Mouse (Mus musculus): ENCODE results near the gene Rpl10a. TPM values are rescaled to one million over a fixed set of nuclear protein-coding genes. Genes with fewer than 3 reads are reported as not detected.
A peak's percentile ranks its signal among the peaks of the same experiment; 100 is the strongest.
"Not testable (repeated sequence)": the region's sequence is repeated elsewhere in the genome, so short reads cannot be mapped to it uniquely, and the experiment has no call there.

Gene Rpl10a
- polyA plus RNA-seq, 1 experiment from 2014 or later, result 616 TPM

DNA sequence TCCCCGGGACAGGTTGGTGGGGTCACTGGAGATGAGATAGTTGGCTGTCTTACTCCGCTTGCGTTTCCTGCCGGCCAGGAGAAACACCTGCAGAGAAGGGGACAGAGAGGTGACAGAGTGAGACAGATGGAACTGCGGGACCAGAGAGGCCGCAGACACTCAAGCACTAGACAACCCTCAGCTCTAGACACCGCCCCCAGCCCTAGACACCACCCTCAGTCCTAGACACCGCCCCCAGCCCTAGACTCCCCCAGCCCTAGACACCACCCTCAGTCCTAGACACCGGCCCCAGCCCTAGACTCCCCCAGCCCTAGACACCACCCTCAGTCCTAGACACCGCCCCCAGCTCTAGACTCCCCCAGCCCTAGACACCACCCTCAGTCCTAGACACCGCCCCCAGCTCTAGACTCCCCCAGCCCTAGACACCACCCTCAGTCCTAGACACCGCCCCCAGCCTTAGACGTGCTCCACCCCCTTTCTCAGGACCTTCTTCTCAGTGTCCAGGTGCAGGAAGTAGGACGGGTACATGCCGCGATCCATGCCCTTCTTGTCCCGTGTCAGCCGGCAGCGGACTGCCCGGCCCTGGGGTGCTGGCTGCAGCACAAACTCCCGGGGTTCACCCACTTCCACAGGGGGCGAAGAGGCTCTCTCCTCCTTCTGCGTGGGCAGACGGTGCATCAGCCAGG, 30.4 kb downstream of the Rpl10a start:
- H3K9me3 ChIP-seq (ENCODE audit: control insufficient read depth, low read length); H3K4me2 ChIP-seq (ENCODE audit: low read depth, severe bottlenecking); H3K27ac ChIP-seq (replicated peaks; ENCODE audit: low read depth, low read length); DNase-seq (ENCODE audit: low spot score); H3K36me3 ChIP-seq (ENCODE audit: control insufficient read depth, insufficient read depth, low read length); H3K9ac ChIP-seq (ENCODE audit: low read length); ATAC-seq (ENCODE audit: insufficient number of reproducible peaks, low FRiP score, low TSS enrichment, low read depth); H3K4me3 ChIP-seq (ENCODE audit: low read depth, low read length); H3K4me1 ChIP-seq (ENCODE audit: control insufficient read depth, insufficient read depth, low read length): not testable (repeated sequence)
- 12% methylated on average over 24 of the region's 24 CpGs for WGBS
- H3K27me3 ChIP-seq (ENCODE audit: control insufficient read depth, insufficient read depth, low read length), result peaks cover 20% of the 10 kb centered on the region

DNA sequence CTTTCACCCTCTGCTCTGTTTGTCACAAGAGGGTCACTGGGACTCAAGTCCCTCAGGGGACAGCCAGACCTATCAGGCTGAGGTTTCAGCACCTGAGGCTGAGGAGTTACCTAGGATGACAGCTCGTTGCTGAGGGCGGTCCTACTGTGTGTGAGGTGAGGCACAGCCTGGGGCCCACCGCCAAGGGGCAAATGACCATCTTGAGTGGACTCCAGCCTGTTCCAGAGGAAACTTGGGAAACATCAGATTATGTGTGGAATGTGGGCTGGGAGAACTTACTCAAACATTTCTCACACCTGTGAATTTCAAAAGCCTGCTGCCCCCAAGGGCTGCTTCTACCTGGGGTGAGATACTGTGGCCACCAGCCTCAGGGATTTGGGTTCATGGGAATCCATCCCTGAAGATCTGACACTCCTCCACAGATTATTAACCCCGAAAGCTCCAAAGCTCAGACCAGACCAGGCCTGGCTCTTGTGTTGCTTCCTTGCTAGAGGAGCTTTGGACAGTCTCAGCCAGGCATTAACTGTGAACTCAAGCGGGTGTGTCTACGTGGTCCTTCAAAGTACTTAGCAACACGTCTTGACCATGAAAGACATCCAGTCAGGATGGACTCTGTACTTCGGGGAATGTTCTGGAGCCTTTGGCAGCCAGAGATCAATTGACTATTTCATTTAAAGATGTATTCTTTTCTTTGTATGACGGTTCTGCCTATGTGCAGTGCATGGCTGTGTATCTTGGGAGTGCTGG, 32.4 kb downstream of the Rpl10a start:
- Histone ChIP-seq H3K36me3 (ENCODE audit: control insufficient read depth, insufficient read depth, low read length) (no peaks in the 10 kb centered on the region; the same call in 1 of the 2 replicates), H3K4me3 (ENCODE audit: low read depth, low read length) (no peak overlapping the region), H3K27ac (replicated peaks; ENCODE audit: low read depth, low read length) (no peak overlapping the region), H3K4me1 (ENCODE audit: control insufficient read depth, insufficient read depth, low read length) (peaks cover 12% of the 10 kb centered on the region), H3K27me3 (ENCODE audit: control insufficient read depth, insufficient read depth, low read length) (peaks cover 37% of the 10 kb centered on the region), H3K4me2 (ENCODE audit: low read depth, severe bottlenecking) (no peak overlapping the region), H3K9me3 (ENCODE audit: control insufficient read depth, low read length) (no peaks in the 10 kb centered on the region), H3K9ac (ENCODE audit: low read length) (no peak overlapping the region)
- 83% methylated on average over 9 of the region's 9 CpGs for WGBS
- ATAC-seq (ENCODE audit: insufficient number of reproducible peaks, low FRiP score, low TSS enrichment, low read depth), result no peak
- DNase-seq (ENCODE audit: low spot score), result no peak

- DNase-seq (ENCODE audit: low spot score), result no peak
- no peak for ATAC-seq (ENCODE audit: insufficient number of reproducible peaks, low FRiP score, low TSS enrichment, low read depth)
- H3K4me3 ChIP-seq (ENCODE audit: low read depth, low read length), result peak overlapping the region; percentile 16
- WGBS, result 29% methylated on average over 11 of the region's 11 CpGs
- H3K4me2 ChIP-seq (ENCODE audit: low read depth, severe bottlenecking), result peak overlapping the region; percentile 49
- no peaks in the 10 kb centered on the region for H3K9me3 ChIP-seq (ENCODE audit: control insufficient read depth, low read length)
- H3K4me1 ChIP-seq (ENCODE audit: control insufficient read depth, insufficient read depth, low read length), result peaks cover 12% of the 10 kb centered on the region
- no peak overlapping the region for H3K27ac ChIP-seq (replicated peaks; ENCODE audit: low read depth, low read length)
- H3K27me3 ChIP-seq (ENCODE audit: control insufficient read depth, insufficient read depth, low read length), result peaks cover 40% of the 10 kb centered on the region
- peak overlapping the region; percentile 52; the same call in 1 of the 2 replicates for H3K9ac ChIP-seq (ENCODE audit: low read length)
- no peaks in the 10 kb centered on the region; the same call in 1 of the 2 replicates for H3K36me3 ChIP-seq (ENCODE audit: control insufficient read depth, insufficient read depth, low read length)
Measured at GRCm38 (mm10) chr17:28361921-28362652, 33.8 kb downstream of the Rpl10a start.

DNA sequence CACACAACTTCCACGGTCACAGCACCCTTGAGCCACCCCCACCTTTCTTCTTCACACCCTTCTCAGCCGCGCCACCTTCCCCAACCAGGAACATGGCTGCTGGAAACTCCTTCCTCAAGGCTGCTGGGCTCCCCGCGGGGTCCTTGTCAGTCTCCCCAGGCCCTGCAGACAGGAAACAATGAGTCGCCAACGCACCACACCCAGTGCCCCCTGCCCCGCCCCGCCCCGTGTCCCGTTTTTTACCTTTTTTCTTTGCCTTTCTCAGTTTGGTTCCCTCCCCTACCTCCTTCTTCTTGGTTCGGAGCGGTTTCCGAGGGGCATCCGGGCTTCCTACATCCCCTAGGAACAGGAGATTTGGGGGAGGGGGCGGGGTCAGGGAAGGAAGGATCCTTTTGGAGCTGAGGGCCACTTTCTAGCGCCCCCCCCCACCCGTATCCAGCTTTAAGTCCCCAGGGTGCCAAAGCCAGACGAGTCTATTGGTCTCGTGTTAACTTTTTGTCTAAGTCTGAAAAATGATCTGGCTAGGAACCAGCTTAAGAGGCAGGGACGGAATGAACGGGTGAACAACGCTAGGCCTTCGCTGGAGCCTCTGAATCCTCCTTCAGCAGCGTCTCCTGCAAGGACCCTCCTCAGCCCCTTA, 34.5 kb downstream of the Rpl10a start:
- H3K9me3 ChIP-seq (ENCODE audit: control insufficient read depth, low read length), result no peaks in the 10 kb centered on the region
- H3K36me3 ChIP-seq (ENCODE audit: control insufficient read depth, insufficient read depth, low read length), result no peaks in the 10 kb centered on the region; the same call in 1 of the 2 replicates
- H3K27ac ChIP-seq (replicated peaks; ENCODE audit: low read depth, low read length), result no peak overlapping the region
- 2% methylated on average over 25 of the region's 25 CpGs for WGBS
- peak overlapping the region; percentile 52 for H3K9ac ChIP-seq (ENCODE audit: low read length)
- peak overlapping the region; percentile 16 for H3K4me3 ChIP-seq (ENCODE audit: low read depth, low read length)
- peaks cover 12% of the 10 kb centered on the region for H3K4me1 ChIP-seq (ENCODE audit: control insufficient read depth, insufficient read depth, low read length)
- H3K27me3 ChIP-seq (ENCODE audit: control insufficient read depth, insufficient read depth, low read length), result peaks cover 40% of the 10 kb centered on the region
- DNase-seq (ENCODE audit: low spot score) (peak; percentile 49), ATAC-seq (ENCODE audit: insufficient number of reproducible peaks, low FRiP score, low TSS enrichment, low read depth) (no peak)
- H3K4me2 ChIP-seq (ENCODE audit: low read depth, severe bottlenecking), result peak overlapping the region; percentile 49

- peaks cover 34% of the 10 kb centered on the region for H3K27me3 ChIP-seq (ENCODE audit: control insufficient read depth, insufficient read depth, low read length)
Measured at GRCm38 (mm10) chr17:28363507-28363906, 35.2 kb downstream of the Rpl10a start.

DNA sequence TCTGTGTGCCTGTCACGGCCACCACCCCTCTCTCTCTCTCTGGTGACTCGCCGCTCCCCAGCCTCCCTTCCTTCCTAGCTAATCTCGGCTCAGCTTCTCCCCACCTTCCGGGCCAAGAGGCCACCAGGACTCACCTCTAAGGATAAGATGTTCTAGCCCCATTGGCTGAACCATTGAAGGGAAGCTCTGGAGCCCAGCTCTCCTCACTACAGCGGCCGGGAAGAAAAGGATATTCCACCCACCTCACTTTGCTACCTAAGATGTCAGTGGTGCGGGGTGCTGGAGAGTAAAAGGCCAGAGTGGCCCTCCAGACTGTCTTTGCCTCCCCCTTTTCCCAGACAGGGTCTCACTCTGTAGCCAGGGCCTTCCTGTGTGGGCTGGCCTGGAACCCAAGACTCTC, 36.9 kb downstream of the Rpl10a start, which contains the start of gene Tulp1:
Gene Tulp1 (minus strand): TSS at position 101 of the 400 bp plus-strand sequence.
- Histone ChIP-seq H3K4me3 (ENCODE audit: low read depth, low read length) (peak within 1 kb of the TSS; percentile 22), H3K36me3 (ENCODE audit: control insufficient read depth, insufficient read depth, low read length) (no peaks in the 10 kb centered on the region; the same call in 1 of the 2 replicates), H3K4me2 (ENCODE audit: low read depth, severe bottlenecking) (peak within 1 kb of the TSS; percentile 46), H3K4me1 (ENCODE audit: control insufficient read depth, insufficient read depth, low read length) (peaks cover 12% of the 10 kb centered on the region), H3K27ac (replicated peaks; ENCODE audit: low read depth, low read length) (no peak within 1 kb of the TSS), H3K9ac (ENCODE audit: low read length) (peak within 1 kb of the TSS; percentile 52), H3K27me3 (ENCODE audit: control insufficient read depth, insufficient read depth, low read length) (peaks cover 27% of the 10 kb centered on the region), H3K9me3 (ENCODE audit: control insufficient read depth, low read length) (no peaks in the 10 kb centered on the region)
- 22% methylated on average over 8 of the region's 8 CpGs for WGBS
- no peak for DNase-seq (ENCODE audit: low spot score)
- ATAC-seq (ENCODE audit: insufficient number of reproducible peaks, low FRiP score, low TSS enrichment, low read depth), result no peak

More at GRCm38 (mm10) chr17:28363507-28363906, 35.2 kb downstream of the Rpl10a start:
- Histone ChIP-seq H3K27ac (replicated peaks; ENCODE audit: low read depth, low read length) (no peak overlapping the region), H3K9me3 (ENCODE audit: control insufficient read depth, low read length) (no peaks in the 10 kb centered on the region), H3K9ac (ENCODE audit: low read length) (no peak overlapping the region), H3K4me3 (ENCODE audit: low read depth, low read length) (no peak overlapping the region), H3K4me2 (ENCODE audit: low read depth, severe bottlenecking) (no peak overlapping the region; the same call in 1 of the 2 replicates), H3K4me1 (ENCODE audit: control insufficient read depth, insufficient read depth, low read length) (peaks cover 12% of the 10 kb centered on the region), H3K36me3 (ENCODE audit: control insufficient read depth, insufficient read depth, low read length) (no peaks in the 10 kb centered on the region; the same call in 1 of the 2 replicates)
- DNase-seq (ENCODE audit: low spot score), result no peak
- no peak for ATAC-seq (ENCODE audit: insufficient number of reproducible peaks, low FRiP score, low TSS enrichment, low read depth)
- 10% methylated on average over 6 of the region's 6 CpGs for WGBS

DNA sequence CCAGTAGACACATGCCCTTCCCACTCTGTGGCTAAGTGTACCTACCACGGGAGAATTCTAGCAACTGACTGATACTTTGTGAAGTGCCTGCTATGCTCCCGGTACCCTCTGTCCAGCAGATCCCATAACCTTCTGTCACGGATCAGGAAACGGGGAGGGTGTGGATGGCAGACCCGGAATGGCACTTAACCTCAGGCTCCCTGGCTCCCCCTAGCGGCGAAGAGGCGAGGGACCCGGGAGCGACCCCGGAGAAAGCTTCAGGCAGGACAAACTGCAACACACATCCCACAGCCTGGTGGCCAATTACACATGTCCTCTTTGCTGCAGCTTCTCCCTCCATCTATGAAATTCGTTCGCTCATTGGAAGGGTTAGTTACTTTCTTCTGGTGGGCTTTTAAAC, 40.2 kb downstream of the Rpl10a start:
- Histone ChIP-seq H3K27ac (replicated peaks; ENCODE audit: low read depth, low read length) (no peak overlapping the region), H3K4me2 (ENCODE audit: low read depth, severe bottlenecking) (no peak overlapping the region), H3K4me1 (ENCODE audit: control insufficient read depth, insufficient read depth, low read length) (peaks cover 12% of the 10 kb centered on the region), H3K9me3 (ENCODE audit: control insufficient read depth, low read length) (no peaks in the 10 kb centered on the region), H3K9ac (ENCODE audit: low read length) (no peak overlapping the region), H3K27me3 (ENCODE audit: control insufficient read depth, insufficient read depth, low read length) (peaks cover 23% of the 10 kb centered on the region), H3K4me3 (ENCODE audit: low read depth, low read length) (no peak overlapping the region), H3K36me3 (ENCODE audit: control insufficient read depth, insufficient read depth, low read length) (no peaks in the 10 kb centered on the region)
- WGBS, result 5% methylated on average over 13 of the region's 13 CpGs
- DNase-seq (ENCODE audit: low spot score), result peak; percentile 91
- no peak for ATAC-seq (ENCODE audit: insufficient number of reproducible peaks, low FRiP score, low TSS enrichment, low read depth)

DNA sequence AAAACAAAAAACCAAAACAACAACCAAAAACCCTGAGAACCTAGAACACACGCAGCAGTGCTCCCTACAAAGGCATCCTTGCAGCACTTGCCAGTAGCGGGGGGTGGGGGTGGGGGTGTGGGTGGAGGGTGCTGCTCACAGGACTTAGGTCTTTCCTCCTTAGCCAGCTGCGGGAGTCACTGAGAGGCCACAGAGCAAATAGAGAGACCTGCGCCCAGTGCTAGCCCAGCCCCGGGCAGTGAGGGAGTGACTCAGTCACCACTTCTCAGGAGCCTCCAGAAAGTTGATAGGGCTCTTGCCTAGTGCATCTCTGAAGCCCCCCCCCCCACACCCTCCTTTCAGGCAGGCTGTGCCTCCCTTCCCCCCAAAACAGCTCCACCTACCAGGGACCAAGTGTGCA, 40.8 kb downstream of the Rpl10a start:
- Histone ChIP-seq H3K27me3 (ENCODE audit: control insufficient read depth, insufficient read depth, low read length) (peaks cover 17% of the 10 kb centered on the region), H3K27ac (replicated peaks; ENCODE audit: low read depth, low read length) (no peak overlapping the region), H3K36me3 (ENCODE audit: control insufficient read depth, insufficient read depth, low read length) (no peaks in the 10 kb centered on the region), H3K4me1 (ENCODE audit: control insufficient read depth, insufficient read depth, low read length) (peaks cover 9% of the 10 kb centered on the region), H3K9ac (ENCODE audit: low read length) (no peak overlapping the region), H3K4me3 (ENCODE audit: low read depth, low read length) (no peak overlapping the region), H3K4me2 (ENCODE audit: low read depth, severe bottlenecking) (no peak overlapping the region), H3K9me3 (ENCODE audit: control insufficient read depth, low read length) (no peaks in the 10 kb centered on the region)
- DNase-seq (ENCODE audit: low spot score) (no peak), ATAC-seq (ENCODE audit: insufficient number of reproducible peaks, low FRiP score, low TSS enrichment, low read depth) (no peak)
- 82% methylated on average over 5 of the region's 5 CpGs for WGBS

Measured in limb, embryonic 11.5 days (tissue).